Mouse (Mus musculus): ENCODE results near the gene Gpatch4.

The Gpatch4 gene

GRCm38 (mm10) chr3:88042661-88043421, at the start of gene Gpatch4:
Gene Gpatch4 (plus strand): TSS chr3:88043108.
- DNase-seq (ENCODE audit: low read depth, low spot score) = peak; percentile 85

DNA sequence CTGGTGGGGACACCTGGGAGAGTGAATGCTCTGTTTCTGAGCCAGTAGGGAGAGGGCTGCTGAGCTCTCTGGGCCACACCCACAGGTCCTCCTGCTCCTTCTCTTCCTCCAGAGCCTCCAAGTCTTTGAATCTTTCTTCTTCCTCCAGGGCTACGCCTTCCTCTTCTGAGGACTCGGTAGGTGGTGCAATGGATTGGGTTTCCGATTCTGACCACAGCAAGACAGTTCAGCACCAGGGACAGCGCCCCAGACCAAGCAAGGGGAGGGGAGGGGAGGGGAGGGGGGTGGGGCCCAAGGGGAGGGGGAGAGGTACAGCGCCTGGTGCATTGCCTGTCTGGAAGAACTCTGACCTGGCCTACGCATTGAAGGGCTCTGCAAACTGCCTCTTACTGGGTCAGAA, 49.5 kb upstream of the Gpatch4 start:
- DNase-seq (ENCODE audit: low read depth, low spot score) = no peak

DNA sequence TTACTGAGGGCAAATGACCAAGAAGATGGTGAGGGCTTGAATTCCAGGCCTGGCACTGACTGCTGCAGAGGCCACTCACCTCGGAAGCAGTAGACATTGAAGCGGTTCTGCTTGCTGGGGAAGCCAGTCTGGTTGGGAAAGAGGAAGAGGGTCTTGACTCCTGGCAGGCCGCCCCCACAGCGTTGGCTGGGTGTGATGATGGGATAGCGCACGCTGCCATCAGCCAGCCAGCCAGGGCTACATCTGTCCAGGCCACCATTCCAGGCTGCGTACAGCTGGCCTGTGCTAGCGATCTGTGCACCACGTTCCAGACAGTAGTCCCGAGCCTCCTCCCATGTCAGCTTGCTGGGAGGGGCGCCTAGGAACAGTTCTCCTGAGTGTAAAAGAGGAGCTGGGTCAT, 47.6 kb upstream of the Gpatch4 start:
- no peak for DNase-seq (ENCODE audit: low read depth, low spot score)

GRCm38 (mm10) chr3:87996401-87996800, 46.5 kb upstream of the Gpatch4 start:
- no peak for DNase-seq (ENCODE audit: low read depth, low spot score)

DNA sequence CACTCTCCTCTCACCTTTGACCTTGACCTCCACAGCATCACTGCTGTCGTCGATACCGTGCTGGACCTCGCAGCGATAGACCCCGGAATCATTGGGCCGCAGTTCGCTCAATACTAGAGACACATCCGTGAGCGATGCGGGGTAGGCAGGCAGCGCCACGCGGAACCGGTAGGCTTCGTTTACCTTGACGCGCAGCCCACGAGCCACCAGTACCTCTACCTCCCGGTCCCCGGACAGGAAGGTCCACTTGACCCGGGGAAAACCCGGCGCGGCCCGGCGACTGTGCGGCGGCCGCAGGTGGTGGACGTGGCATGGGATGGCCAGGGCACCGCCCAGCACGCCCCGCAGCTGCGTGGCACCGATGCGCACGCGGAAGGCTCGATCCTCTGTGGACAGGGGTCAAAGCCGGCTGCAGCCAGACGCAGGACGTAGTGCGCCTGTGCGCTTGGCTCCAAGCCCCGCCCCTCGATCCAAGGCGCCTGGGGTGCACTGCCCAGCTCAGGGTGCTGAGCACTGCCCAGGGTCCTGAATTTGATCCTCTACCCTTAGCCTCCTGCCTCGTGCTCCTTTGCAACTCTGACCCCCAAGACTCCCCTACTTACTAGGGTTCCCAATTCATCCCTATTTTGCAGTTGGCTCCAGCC, 45.8 kb upstream of the Gpatch4 start:
- no peak for DNase-seq (ENCODE audit: low read depth, low spot score)

- DNase-seq (ENCODE audit: low read depth, low spot score) = no peak
Measured at GRCm38 (mm10) chr3:87998747-87999146, 44.2 kb upstream of the Gpatch4 start.

DNA sequence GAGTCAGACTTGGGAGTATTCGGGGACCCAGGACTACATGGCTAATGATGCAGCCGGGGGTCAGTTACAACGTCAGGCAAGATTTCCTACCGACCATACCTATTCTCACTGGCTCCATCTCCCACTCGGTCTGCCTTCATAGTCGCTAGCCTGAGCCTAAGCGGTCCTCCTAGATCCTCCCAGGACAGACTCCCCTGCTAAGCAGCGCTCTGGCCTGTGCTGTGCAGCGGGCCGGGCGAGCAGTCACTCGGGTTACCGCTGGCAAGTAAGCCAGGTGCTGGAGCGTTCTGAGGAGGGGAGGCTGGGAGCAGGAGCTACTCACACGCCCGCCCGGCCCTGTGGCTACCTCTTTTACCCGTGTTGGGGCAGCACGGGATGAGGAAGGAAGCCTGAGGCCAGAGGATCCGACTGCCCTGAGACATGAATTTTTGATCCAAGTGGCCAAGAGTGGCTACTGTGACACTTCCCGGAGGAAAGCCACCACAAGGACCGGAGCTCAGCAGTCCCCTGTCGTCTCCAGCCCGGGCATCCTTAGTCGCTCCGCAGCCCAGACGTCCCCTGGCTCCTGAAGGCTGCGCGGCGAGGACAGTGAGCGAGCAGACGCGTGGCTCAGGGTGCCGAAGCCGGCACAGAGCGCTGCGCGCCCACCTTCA, 43.5 kb upstream of the Gpatch4 start:
- DNase-seq (ENCODE audit: low read depth, low spot score) = no peak

GRCm38 (mm10) chr3:88000181-88000580, 42.7 kb upstream of the Gpatch4 start, which contains the start of gene Bcan:
Gene Bcan (minus strand): TSS chr3:88000230.
- no peak for DNase-seq (ENCODE audit: low read depth, low spot score)

DNA sequence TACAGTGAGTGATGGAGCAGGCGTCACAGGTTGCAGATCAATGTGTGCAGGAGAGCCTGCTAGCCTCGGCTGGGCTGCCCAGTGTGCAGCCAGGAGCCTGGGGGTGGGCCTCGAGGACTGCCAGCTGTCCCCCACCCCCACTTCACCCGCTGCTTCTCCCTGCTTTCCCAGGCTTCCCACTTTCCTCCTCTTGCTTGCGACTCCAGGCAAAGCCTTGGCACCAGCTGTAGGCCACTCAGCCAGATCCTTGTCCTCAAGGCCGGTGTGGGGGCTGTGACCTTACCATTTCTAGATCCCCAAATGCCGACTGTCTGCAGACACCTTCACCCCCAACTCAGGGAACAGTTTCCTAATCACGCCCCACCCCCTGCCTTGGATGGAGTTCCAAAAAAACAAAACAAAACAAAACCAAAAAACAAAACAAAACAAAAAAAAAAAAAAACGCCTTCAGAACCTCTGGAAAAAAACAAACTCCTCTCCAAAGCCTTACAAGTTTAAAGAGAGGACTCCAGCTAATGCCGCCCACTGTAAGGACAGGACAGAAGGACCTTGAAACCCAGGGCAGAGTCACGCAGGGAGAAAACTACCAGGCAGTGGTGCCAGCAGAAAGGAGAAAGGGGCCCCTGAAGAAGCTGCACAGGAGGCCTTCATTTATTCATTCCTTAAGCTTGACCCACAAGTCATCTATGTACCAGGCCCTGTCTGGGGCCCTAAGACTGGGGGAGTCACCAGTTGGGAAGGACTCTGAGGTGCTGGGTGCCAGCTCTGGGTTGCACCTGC, 41.9 kb upstream of the Gpatch4 start:
- no peak for DNase-seq (ENCODE audit: low read depth, low spot score)

DNA sequence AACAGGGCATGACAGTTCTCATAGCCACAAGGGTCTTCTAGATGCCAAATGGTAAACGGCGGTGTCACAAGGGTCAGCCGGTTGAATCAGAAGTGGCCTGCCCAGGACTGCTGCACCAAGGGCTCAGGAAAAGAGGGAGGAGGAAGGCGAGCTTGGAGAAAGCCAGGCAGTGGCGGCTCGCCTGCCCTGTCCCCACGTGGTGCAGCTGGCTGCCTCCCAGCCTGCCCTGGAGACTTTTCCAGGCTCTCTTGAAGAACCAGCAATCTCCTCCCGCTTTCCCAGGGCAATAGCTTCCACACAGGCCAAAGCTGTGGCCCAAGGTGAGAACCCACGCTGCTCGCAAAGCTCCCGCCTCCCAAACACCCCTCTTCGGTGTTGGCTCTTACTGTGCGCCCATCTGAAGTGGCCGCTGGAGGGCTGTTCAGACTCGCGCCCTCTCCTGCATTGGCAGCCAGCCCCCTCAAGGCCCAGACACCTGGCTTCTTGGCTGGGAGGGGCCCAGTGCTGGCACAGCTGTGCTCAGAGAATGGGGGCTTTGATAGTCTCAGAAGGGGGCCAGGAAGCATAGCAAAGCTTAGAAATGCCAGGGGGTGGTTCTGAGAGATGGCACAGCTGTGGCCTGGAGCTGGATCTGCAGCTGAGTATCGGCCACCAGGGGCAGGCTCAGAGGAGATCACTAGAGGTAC, 40.5 kb upstream of the Gpatch4 start:
- DNase-seq (ENCODE audit: low read depth, low spot score) = no peak

GRCm38 (mm10) chr3:88005822-88006786, 36.8 kb upstream of the Gpatch4 start:
- no peak for DNase-seq (ENCODE audit: low read depth, low spot score)

DNA sequence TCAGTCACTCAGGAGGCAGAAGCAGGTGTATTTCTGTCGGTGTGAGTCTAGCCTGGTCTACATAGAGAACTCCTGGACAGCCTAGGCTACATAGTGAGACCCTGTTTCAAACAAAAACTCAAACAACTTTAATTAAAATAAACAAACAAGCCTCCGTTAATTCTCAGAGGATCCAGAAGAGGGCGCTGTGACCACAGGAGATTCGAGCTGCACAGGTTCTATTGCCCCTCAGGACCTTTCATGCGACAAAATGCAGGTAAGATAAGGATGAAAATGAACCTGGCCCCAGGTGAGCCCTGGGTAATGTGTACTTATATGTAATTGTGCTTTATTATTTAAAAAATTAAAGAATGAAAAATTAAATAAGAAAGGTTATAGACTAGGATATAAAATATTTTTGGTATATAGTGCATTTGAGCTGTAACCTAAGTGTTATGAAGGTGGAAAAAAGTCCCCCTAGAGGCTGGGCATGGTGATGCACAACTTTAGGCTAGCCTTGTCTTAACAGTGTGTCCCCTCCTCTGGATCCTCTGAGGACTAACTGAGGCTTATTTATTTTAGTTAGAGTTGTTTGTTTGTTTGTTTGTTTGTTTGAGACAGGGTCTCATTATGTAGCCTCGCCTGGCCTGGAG, 32.2 kb upstream of the Gpatch4 start:
- DNase-seq (ENCODE audit: low read depth, low spot score) = no peak

- DNase-seq (ENCODE audit: low read depth, low spot score) = peak; percentile 70
Measured at GRCm38 (mm10) chr3:88022322-88023191, 20.4 kb upstream of the Gpatch4 start.

GRCm38 (mm10) chr3:88023192-88024074, 19.5 kb upstream of the Gpatch4 start:
- no peak for DNase-seq (ENCODE audit: low read depth, low spot score)

DNA sequence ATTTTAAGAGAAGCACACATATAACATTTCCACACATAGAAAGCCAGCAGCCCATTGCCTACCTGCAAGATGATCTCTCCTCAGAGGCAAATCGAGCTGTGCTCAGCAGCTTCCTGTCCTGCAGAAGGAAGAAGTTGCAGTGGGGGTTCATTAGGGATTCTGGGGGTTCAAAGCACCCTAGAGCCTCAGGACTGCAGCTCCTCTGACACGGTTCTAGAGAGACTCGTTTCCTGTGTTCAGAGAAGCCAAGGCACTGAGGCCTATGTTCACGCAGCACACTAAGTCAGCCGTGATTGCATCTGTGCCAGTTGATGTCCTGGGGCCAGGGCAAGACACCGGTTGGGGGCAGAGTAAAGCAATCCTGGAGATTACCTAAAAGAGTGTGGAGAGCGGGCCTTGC, 16.1 kb upstream of the Gpatch4 start:
- DNase-seq (ENCODE audit: low read depth, low spot score) = no peak

- peak; percentile 34 for DNase-seq (ENCODE audit: low read depth, low spot score)
Measured at GRCm38 (mm10) chr3:88027434-88028186, 15.3 kb upstream of the Gpatch4 start, which contains the start of gene Hapln2. Gene Hapln2 (minus strand): TSS chr3:88027583.

Measured in WW6 (cell line).